Mouse (Mus musculus): ENCODE measurements at regions not wholly inside any gene's neighbourhood (a gene's known extent, or its start where the extent isn't known, plus 50 kb on each side); places are given as distances from the start of the nearest gene placed in this dataset.

- peak; percentile 17 for DNase-seq
These were observed 1169.1 kb downstream of the Zfp704 start for GRCm38 (mm10) chr3:8440701-8441365.
